Mouse (Mus musculus) small intestine, adult 2 months (tissue): ENCODE data around the gene Cyp1a1. TPM values are rescaled to one million over a fixed set of nuclear protein-coding genes. Genes with fewer than 3 reads are reported as not detected.

Experiments
- H3K27ac ChIP-seq: fragments of 200-500 bp; 2 replicates; pipeline ENCODE4 v1.5.1; 2012; ENCODE audit warnings: low read depth, low read length, control low read depth, inconsistent platforms; ENCODE audit not compliant: insufficient read depth
- H3K27me3 ChIP-seq: fragments of 200-500 bp; 2 replicates; pipeline ENCODE4 v1.6.1; 2012; ENCODE audit warnings: mild to moderate bottlenecking, moderate library complexity, low read length, inconsistent platforms; ENCODE audit not compliant: control insufficient read depth, insufficient read depth
- H3K36me3 ChIP-seq: fragments of 200-500 bp; 2 replicates; pipeline ENCODE4 v1.6.1; 2012; ENCODE audit warnings: mild to moderate bottlenecking, low read length, control low read depth, inconsistent platforms; ENCODE audit not compliant: control insufficient read depth, insufficient read depth
- H3K4me1 ChIP-seq: fragments of 200-500 bp; 2 replicates; pipeline ENCODE4 v1.6.1; 2012; ENCODE audit warnings: low read length, inconsistent platforms, mixed read lengths; ENCODE audit not compliant: control insufficient read depth, insufficient read depth, insufficient read length
- H3K4me3 ChIP-seq: fragments of 200-500 bp; 2 replicates; pipeline ENCODE4 v1.5.1; 2012; ENCODE audit warnings: low read depth, mild to moderate bottlenecking, control low read depth, inconsistent platforms, low read length, moderate library complexity
- CTCF ChIP-seq: fragments of 200-500 bp; IDR thresholded peaks from 2 replicates; pipeline ENCODE4 v1.5.1; 2012; ENCODE audit warnings: low read depth, mild to moderate bottlenecking, control low read depth, inconsistent platforms, low read length, moderate library complexity, mixed read lengths; ENCODE audit not compliant: insufficient replicate concordance, insufficient read length; ENCODE audit errors: extremely low read depth
- POLR2A ChIP-seq: fragments of 200-500 bp; IDR thresholded peaks from 2 replicates; pipeline ENCODE4 v1.6.1; 2012; ENCODE audit warnings: low read depth, mild to moderate bottlenecking, control low read depth, inconsistent platforms, low read length, moderate library complexity
- WGBS: fragments of 180-500 bp; shearing (Covaris S2); methylation state at CpG from one replicate; pipeline ENCODE4 v1.1.7; 2018; 5-methylcytosine and 5-hydroxymethylcytosine counted together
- polyA plus RNA-seq: library from polyadenylated mRNA; depleted of rRNA; stranded (reverse); fragments of >200 nt; gene quantifications from 2 replicates; pipeline ENCODE4 v1.2.3, GENCODE M21; 2012

The Cyp1a1 gene
- polyA plus RNA-seq, 1 experiment: 0.79 TPM

GRCm38 (mm10) chr9:57686011-57686410 lies 1.7 kb upstream of the Cyp1a1 start:
- Histone ChIP-seq H3K4me1 (no peaks in the 10 kb centered on the region; the same call in 1 of the 2 replicates), H3K27me3 (no peaks in the 10 kb centered on the region), H3K27ac (no peak overlapping the region), H3K36me3 (no peaks in the 10 kb centered on the region), H3K4me3 (no peak overlapping the region)
- no peak for TF ChIP-seq CTCF
- no peak for TF ChIP-seq POLR2A
- 82% methylated on average over 5 of the region's 5 CpGs for WGBS

GRCm38 (mm10) chr9:57688158-57688557 lies 430 bp downstream of the Cyp1a1 start:
- WGBS: 33% methylated on average over 2 of the region's 2 CpGs
- Histone ChIP-seq H3K27ac (no peak overlapping the region), H3K4me3 (no peak overlapping the region), H3K27me3 (no peaks in the 10 kb centered on the region), H3K4me1 (peaks cover 6% of the 10 kb centered on the region; the same call in 1 of the 2 replicates), H3K36me3 (no peaks in the 10 kb centered on the region)
- TF ChIP-seq CTCF: peak; percentile 70; the same call in 1 of the 2 replicates
- no peak for TF ChIP-seq POLR2A

GRCm38 (mm10) chr9:57688606-57689005 lies 878 bp downstream of the Cyp1a1 start:
- 66% methylated on average over 2 of the region's 2 CpGs for WGBS
- Histone ChIP-seq H3K27me3 (no peaks in the 10 kb centered on the region), H3K4me3 (no peak overlapping the region), H3K36me3 (no peaks in the 10 kb centered on the region), H3K4me1 (peaks cover 6% of the 10 kb centered on the region; the same call in 1 of the 2 replicates), H3K27ac (no peak overlapping the region)
- no peak for TF ChIP-seq POLR2A
- no peak for TF ChIP-seq CTCF

- Histone ChIP-seq H3K4me1 (peaks cover 23% of the 10 kb centered on the region), H3K36me3 (no peaks in the 10 kb centered on the region), H3K27me3 (no peaks in the 10 kb centered on the region), H3K27ac (no peak overlapping the region), H3K4me3 (no peak overlapping the region)
- 96% methylated on average over 2 of the region's 2 CpGs for WGBS
- TF ChIP-seq POLR2A: no peak
- no peak for TF ChIP-seq CTCF
Measured at GRCm38 (mm10) chr9:57694108-57694507, 6.4 kb downstream of the Cyp1a1 start.

GRCm38 (mm10) chr9:57696380-57697285 lies 8.9 kb downstream of the Cyp1a1 start:
- peak overlapping the region; percentile 55 for H3K4me3 ChIP-seq
- 0 out of 2 replicates have a peak, but pooled peaks have one; percentile 3 for TF ChIP-seq CTCF
- no peak for TF ChIP-seq POLR2A
- no peaks in the 10 kb centered on the region for H3K36me3 ChIP-seq
- WGBS: 5% methylated on average over 42 of the region's 42 CpGs
- H3K4me1 ChIP-seq: peaks cover 20% of the 10 kb centered on the region
- H3K27me3 ChIP-seq: no peaks in the 10 kb centered on the region
- peak overlapping the region; percentile 22; the same call in 1 of the 2 replicates for H3K27ac ChIP-seq

- TF ChIP-seq CTCF: no peak
- TF ChIP-seq POLR2A: no peak
- H3K4me1 ChIP-seq: peaks cover 19% of the 10 kb centered on the region
- no peak overlapping the region for H3K27ac ChIP-seq
- no peak overlapping the region for H3K4me3 ChIP-seq
- H3K36me3 ChIP-seq: no peaks in the 10 kb centered on the region
- WGBS: 45% methylated on average over 4 of the region's 4 CpGs
- no peaks in the 10 kb centered on the region for H3K27me3 ChIP-seq
Measured at GRCm38 (mm10) chr9:57697380-57697779, 9.7 kb downstream of the Cyp1a1 start.

GRCm38 (mm10) chr9:57698466-57699150 lies 10.9 kb downstream of the Cyp1a1 start:
- no peak overlapping the region for H3K27ac ChIP-seq
- WGBS: 63% methylated on average over 1 of the region's 1 CpGs
- H3K4me1 ChIP-seq: peaks cover 17% of the 10 kb centered on the region
- TF ChIP-seq POLR2A: no peak
- no peak for TF ChIP-seq CTCF
- H3K4me3 ChIP-seq: no peak overlapping the region
- no peaks in the 10 kb centered on the region for H3K27me3 ChIP-seq
- H3K36me3 ChIP-seq: no peaks in the 10 kb centered on the region
